Mouse (Mus musculus): ENCODE measurements around the gene Fcer1g. TPM values are rescaled to one million over a fixed set of nuclear protein-coding genes. Genes with fewer than 3 reads are reported as not detected.

The Fcer1g gene
- polyA plus RNA-seq, 1 experiment from 2014 or later = 23.3 TPM

DNA sequence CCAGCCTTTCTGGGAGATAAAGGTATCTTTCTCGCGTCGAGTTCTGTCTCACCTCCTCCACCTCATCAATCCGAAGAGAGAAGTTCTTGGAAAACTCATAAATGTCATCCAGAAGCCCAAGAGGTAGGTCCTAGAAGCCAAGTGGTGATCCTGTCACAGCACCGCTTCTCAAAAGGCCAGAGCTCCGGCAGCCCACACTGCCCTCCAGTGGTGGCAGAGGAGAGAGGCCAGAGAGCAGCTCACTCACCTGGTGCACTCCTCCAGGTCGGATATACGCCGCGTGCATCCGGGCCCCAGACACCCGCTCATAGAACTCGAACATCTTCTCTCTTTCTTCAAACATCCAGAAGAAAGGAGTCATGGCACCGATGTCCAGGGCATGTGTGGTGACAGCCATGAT is 4.3 kb upstream of the Fcer1g start:
- H3K36me3 ChIP-seq = peaks cover 96% of the 10 kb centered on the region
- H3K27ac ChIP-seq = no peak overlapping the region

DNA sequence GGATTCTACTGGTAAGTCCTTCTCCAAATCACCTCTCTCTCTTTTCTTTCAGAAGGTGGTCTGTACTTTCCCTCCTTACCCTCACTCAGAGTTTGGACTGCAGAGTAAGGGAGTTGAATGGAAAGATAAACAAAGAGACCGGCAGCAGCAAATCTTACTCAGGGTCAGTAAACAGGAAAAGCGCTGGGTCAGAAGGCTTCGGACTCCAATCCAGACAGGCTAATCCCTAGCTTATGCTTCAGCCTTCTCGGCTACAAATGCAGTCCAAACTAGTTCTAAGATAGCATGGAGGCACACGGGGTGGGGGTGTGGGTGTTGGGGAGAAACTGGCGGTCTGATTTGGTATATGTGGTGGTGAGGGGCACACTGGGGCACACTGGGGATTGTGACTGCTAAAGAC is 3.3 kb upstream of the Fcer1g start:
- Histone ChIP-seq H3K4me1 (no peaks in the 10 kb centered on the region), H3K9ac (no peak overlapping the region), H3K27me3 (no peaks in the 10 kb centered on the region), H3K9me3 (no peaks in the 10 kb centered on the region), H3K4me3 (no peak overlapping the region), H3K4me2 (replicated peaks) (no peak overlapping the region), H3K27ac (no peak overlapping the region), H3K36me3 (peaks cover 89% of the 10 kb centered on the region)
- WGBS = 82% methylated on average over 6 of the region's 6 CpGs
- ATAC-seq (ENCODE audit: insufficient number of reproducible peaks, insufficient read depth, low FRiP score, low TSS enrichment) = no peak

More for the DNA sequence above, 4.3 kb upstream of the Fcer1g start:
- H3K9ac ChIP-seq = no peak overlapping the region
- H3K4me2 ChIP-seq (replicated peaks) = no peak overlapping the region
- H3K9me3 ChIP-seq = no peaks in the 10 kb centered on the region
- H3K4me3 ChIP-seq = no peak overlapping the region
- no peaks in the 10 kb centered on the region for H3K27me3 ChIP-seq
- H3K4me1 ChIP-seq = no peaks in the 10 kb centered on the region
- ATAC-seq (ENCODE audit: insufficient number of reproducible peaks, insufficient read depth, low FRiP score, low TSS enrichment) = no peak
- WGBS = 75% methylated on average over 14 of the region's 14 CpGs

DNA sequence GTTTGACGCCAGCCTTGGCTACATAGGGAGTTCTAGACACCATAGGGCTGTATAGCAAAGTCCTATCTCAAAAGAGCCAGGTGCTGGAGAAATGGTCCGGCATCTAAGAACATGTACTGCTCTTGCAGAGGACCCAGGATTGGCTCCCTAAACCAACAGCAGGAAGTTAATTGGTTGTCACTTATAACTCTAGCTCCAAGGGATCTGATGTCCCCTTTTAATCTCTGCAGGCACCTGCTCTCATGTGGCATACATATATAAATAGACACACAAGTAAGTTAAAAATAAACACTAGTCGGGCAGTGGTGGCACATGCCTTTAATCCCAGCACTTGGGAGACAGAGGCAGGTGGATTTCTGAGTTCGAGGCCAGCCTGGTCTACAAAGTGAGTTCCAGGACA is 1.6 kb upstream of the Fcer1g start:
- Histone ChIP-seq H3K36me3 (peaks cover 72% of the 10 kb centered on the region), H3K4me1 (peaks cover under 1% of the 10 kb centered on the region), H3K4me2 (replicated peaks) (no peak overlapping the region), H3K27ac (no peak overlapping the region), H3K9ac (no peak overlapping the region), H3K4me3 (no peak overlapping the region), H3K27me3 (no peaks in the 10 kb centered on the region), H3K9me3 (no peaks in the 10 kb centered on the region)
- WGBS = 83% methylated on average over 4 of the region's 4 CpGs
- no peak for ATAC-seq (ENCODE audit: insufficient number of reproducible peaks, insufficient read depth, low FRiP score, low TSS enrichment)

DNA sequence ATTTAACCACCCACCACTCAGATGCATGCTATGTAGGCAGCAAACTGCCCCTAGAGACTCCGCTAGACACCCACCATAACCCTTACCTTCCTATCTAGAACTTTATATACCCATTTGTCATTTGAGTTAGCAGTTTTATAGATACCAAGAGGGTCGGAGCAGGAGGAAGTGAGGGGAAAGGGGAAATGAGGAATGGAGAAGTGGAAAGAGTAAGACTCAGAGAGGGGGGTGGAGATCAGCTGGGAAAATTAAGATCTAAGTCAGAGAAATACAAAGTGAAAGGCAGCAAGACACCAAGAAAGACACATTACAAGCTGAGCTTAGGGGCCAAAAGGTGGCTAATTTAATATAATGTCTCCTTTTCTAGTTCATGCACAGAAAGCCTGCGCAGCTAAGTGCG is 373 bp upstream of the Fcer1g start:
- WGBS = 91% methylated on average over 4 of the region's 4 CpGs
- no peak for ATAC-seq (ENCODE audit: insufficient number of reproducible peaks, insufficient read depth, low FRiP score, low TSS enrichment)
- no peak overlapping the region for H3K4me3 ChIP-seq
- H3K27me3 ChIP-seq = no peaks in the 10 kb centered on the region
- H3K9me3 ChIP-seq = no peaks in the 10 kb centered on the region
- peaks cover 9% of the 10 kb centered on the region for H3K4me1 ChIP-seq
- no peak overlapping the region for H3K4me2 ChIP-seq (replicated peaks)
- peaks cover 60% of the 10 kb centered on the region for H3K36me3 ChIP-seq
- no peak overlapping the region for H3K27ac ChIP-seq
- H3K9ac ChIP-seq = no peak overlapping the region

DNA sequence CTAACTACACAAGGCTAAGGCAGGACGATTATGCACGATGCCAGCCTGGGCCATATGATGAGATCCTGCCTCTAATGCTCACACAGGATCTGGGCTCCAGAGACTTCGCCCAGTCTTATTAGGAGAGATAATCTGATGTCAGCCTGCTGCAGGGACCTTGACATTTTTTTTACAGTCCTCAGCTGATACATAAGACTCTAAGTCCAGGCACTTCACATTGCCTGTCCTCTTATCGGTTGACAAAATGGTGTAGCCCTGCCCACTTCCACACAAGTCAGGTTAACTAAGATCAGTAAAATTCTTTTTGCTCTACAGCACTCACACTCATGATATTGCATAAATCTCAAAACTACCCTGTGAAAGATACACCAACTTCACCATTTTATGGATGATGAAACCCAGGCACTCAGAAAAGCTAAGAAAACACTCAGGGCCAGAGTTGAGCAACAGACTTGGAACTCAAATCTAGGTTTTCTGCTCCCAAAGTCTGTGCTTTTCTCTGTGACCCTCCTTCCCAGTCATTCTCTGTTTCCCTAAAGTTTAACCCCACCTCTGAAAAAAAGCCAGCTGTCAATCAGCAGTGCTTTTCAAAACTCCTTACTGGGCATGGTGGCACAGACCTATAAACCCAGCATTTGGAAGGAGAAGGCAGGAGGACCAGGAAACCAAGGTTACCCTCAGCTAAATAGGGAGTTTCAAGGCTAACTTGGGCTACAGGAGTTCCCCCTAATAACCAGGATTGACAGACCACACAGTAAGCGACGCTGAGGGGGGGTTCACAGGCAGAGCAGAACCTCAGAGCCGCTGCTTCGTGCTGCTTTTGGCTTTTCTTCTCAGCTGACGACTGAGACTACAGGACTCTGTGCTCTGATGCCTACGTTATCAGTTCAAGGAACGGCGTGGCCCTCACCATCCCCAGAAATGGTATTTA is 1.1 kb downstream of the Fcer1g start:
- Histone ChIP-seq H3K4me2 (replicated peaks) (no peak overlapping the region), H3K27ac (no peak overlapping the region), H3K4me3 (no peak overlapping the region), H3K9me3 (no peaks in the 10 kb centered on the region), H3K9ac (no peak overlapping the region), H3K36me3 (peaks cover 47% of the 10 kb centered on the region), H3K27me3 (no peaks in the 10 kb centered on the region), H3K4me1 (peaks cover 9% of the 10 kb centered on the region)
- 85% methylated on average over 12 of the region's 12 CpGs for WGBS
- ATAC-seq (ENCODE audit: insufficient number of reproducible peaks, insufficient read depth, low FRiP score, low TSS enrichment) = no peak

DNA sequence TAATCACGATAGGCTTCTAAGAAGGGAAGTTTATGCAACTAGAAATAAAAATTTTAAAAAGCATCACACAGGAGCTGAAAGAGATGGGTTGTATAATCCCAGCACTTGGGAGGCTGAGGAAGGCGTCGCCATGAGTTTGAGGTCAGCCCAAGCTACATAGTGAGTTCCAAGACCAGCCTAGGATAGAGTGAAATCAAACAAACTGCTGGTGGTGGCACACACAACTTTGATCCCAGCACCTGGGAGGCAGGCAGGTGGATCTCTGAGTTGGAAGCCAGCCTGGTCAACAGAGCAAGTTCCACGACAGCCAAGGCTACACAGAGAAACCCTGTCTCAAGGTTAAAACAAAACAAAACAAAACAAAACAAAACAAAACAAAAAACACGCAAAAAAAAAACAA is 1.8 kb downstream of the Fcer1g start:
- no peak overlapping the region for H3K27ac ChIP-seq
- 84% methylated on average over 5 of the region's 5 CpGs for WGBS
- H3K4me3 ChIP-seq = no peak overlapping the region
- peaks cover 9% of the 10 kb centered on the region for H3K4me1 ChIP-seq
- no peak overlapping the region for H3K4me2 ChIP-seq (replicated peaks)
- H3K27me3 ChIP-seq = no peaks in the 10 kb centered on the region
- ATAC-seq (ENCODE audit: insufficient number of reproducible peaks, insufficient read depth, low FRiP score, low TSS enrichment) = no peak
- H3K9me3 ChIP-seq = no peaks in the 10 kb centered on the region
- H3K9ac ChIP-seq = no peak overlapping the region
- H3K36me3 ChIP-seq = peaks cover 40% of the 10 kb centered on the region

DNA sequence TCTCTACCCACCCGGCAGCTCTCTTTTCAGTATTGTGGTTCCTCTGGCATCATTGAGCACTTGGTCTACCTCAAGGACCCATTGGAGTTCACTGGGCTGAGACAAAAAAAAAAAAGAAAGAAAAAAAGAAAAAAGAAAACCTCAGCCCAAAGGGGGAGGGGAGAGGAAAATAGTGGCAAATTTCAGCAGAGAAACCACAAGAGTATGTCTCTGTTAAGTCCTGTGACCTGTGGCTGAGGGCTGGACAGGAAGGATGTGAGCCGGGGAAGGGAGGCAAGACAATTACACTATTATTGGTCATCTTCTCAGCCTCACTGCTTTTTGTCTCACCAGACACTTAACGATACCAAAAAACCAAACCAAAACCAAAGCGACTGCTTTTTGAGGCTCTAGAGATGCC is 2.3 kb downstream of the Fcer1g start:
- peaks cover 35% of the 10 kb centered on the region for H3K36me3 ChIP-seq
- 54% methylated on average over 4 of the region's 4 CpGs for WGBS
- ATAC-seq (ENCODE audit: insufficient number of reproducible peaks, insufficient read depth, low FRiP score, low TSS enrichment) = no peak
- H3K27me3 ChIP-seq = no peaks in the 10 kb centered on the region
- no peak overlapping the region for H3K27ac ChIP-seq
- H3K4me3 ChIP-seq = no peak overlapping the region
- H3K9ac ChIP-seq = no peak overlapping the region
- no peaks in the 10 kb centered on the region for H3K9me3 ChIP-seq
- H3K4me2 ChIP-seq (replicated peaks) = no peak overlapping the region
- peaks cover 9% of the 10 kb centered on the region for H3K4me1 ChIP-seq

DNA sequence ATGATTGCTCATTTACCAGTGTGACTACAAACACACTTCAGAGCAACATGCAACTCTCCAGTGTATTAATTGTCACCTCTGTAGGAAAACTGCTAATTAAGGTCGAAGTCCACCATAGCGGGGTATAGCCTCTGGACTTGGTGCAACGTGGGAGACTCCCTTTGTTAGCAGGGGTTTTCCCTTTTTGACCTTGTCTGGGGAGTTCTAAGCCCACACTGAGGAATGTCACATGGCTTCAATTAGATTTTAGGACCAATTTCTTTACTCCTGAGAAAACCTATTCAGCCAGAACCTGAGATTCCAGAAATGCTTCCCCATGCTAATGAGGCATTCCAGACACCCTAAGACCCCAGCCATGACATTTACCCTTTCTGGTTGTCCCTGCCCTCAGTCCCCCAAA is 4.0 kb downstream of the Fcer1g start:
- no peaks in the 10 kb centered on the region for H3K27me3 ChIP-seq
- WGBS = 18% methylated on average over 3 of the region's 3 CpGs
- no peaks in the 10 kb centered on the region for H3K9me3 ChIP-seq
- no peak overlapping the region for H3K4me3 ChIP-seq
- H3K4me1 ChIP-seq = peaks cover 9% of the 10 kb centered on the region
- H3K36me3 ChIP-seq = peaks cover 19% of the 10 kb centered on the region
- 0 out of 2 replicates have a peak overlapping the region, but pooled peaks have one; percentile 17 for H3K27ac ChIP-seq
- no peak overlapping the region for H3K9ac ChIP-seq
- no peak overlapping the region for H3K4me2 ChIP-seq (replicated peaks)
- ATAC-seq (ENCODE audit: insufficient number of reproducible peaks, insufficient read depth, low FRiP score, low TSS enrichment) = no peak

DNA sequence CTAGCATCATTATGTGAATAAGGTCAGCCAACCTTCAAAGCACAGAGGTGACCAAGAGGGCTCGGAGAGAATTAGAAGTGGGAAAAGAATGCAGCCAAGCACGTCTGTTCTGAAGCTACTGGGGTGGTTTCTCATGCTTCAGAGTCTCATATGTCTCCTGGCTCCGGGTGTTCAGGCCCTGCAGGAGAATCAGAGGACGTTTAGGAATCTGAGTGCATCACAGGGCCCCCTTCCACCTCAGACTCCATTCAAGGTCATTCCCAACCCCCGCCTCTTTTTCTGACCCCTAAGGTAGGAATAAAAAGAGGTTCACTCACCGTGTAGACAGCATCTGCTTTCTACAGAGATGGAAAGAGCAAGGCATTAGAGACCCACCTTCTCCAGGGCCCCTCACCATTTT is 4.4 kb downstream of the Fcer1g start:
- Histone ChIP-seq H3K9me3 (no peaks in the 10 kb centered on the region), H3K4me2 (replicated peaks) (no peak overlapping the region), H3K4me3 (no peak overlapping the region), H3K4me1 (peaks cover 9% of the 10 kb centered on the region), H3K9ac (no peak overlapping the region), H3K27me3 (no peaks in the 10 kb centered on the region), H3K27ac (no peak overlapping the region), H3K36me3 (peaks cover 14% of the 10 kb centered on the region)
- WGBS = 36% methylated on average over 6 of the region's 6 CpGs
- no peak for ATAC-seq (ENCODE audit: insufficient number of reproducible peaks, insufficient read depth, low FRiP score, low TSS enrichment)

DNA sequence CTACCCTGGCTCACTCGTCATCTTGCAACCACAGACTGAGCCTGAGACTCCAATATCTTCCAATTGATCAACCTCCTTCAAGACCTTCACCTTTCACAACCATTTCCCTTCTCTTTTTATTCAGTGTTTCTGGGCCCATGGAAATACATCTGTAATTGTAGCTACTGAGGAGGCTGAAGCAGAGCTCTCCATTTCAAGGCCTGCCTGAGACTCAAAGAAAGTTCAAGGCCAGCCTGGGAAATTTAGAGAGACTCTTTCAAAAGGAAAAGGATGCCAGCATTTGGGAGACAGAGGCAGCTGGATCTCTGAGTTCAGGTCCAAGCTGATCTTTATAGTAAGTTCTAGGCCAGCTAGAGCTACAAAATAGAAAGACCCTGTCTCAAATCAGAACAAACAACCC is 6.3 kb downstream of the Fcer1g start:
- H3K27me3 ChIP-seq = no peaks in the 10 kb centered on the region
- H3K36me3 ChIP-seq = no peaks in the 10 kb centered on the region
- no peak for ATAC-seq (ENCODE audit: insufficient number of reproducible peaks, insufficient read depth, low FRiP score, low TSS enrichment)
- no peak overlapping the region for H3K27ac ChIP-seq
- no peak overlapping the region for H3K4me3 ChIP-seq
- peaks cover 9% of the 10 kb centered on the region for H3K4me1 ChIP-seq
- no peak overlapping the region for H3K9ac ChIP-seq
- no peaks in the 10 kb centered on the region for H3K9me3 ChIP-seq
- WGBS = 83% methylated on average over 1 of the region's 1 CpGs
- no peak overlapping the region for H3K4me2 ChIP-seq (replicated peaks)

DNA sequence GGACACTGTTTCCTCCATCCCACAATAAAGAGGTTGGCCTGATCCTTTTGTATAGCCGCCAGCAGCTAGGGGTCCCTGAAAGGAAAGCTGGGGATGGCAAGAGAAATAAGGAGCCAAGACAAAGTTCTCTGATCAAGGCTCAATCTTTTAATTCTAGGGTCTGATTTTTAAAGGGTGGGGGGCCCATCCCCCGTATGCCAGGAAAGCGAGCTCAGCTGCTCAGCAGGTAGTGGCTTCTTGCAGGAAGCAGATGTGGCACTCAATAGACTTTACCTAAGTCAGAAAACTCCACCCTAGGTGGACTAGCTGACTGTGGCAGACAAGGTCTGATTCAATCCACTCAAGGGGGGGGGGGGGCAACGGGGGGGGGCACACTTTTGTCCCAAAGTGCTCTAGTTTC is 7.4 kb downstream of the Fcer1g start:
- Histone ChIP-seq H3K9me3 (no peaks in the 10 kb centered on the region), H3K9ac (no peak overlapping the region), H3K4me1 (peaks cover 9% of the 10 kb centered on the region), H3K27me3 (no peaks in the 10 kb centered on the region), H3K4me2 (replicated peaks) (no peak overlapping the region), H3K36me3 (no peaks in the 10 kb centered on the region), H3K27ac (no peak overlapping the region), H3K4me3 (no peak overlapping the region)
- ATAC-seq (ENCODE audit: insufficient number of reproducible peaks, insufficient read depth, low FRiP score, low TSS enrichment) = no peak
- 42% methylated on average over 4 of the region's 4 CpGs for WGBS

DNA sequence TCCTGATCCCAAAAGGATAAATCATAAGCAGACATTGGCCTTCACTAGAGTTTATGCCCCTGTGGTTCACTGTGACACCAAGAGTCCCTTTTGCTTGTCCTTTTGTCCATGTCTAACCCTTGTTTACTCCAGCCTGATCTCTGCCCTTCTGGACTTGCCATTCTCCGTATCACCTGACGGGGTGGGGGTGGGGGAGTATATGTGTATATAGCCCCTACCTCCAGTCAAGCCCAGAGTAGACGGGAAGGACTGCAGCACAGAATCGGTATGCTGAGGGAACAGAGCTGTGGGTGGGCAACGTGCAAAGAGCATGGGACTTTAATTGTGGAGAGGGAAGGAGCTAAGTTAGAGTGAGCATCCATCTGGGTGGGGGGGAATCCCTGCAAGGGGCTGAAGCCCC is 9.3 kb downstream of the Fcer1g start, which contains the start of gene Apoa2:
Gene Apoa2 (plus strand): TSS at position 198 of the 400 bp plus-strand sequence.
- Histone ChIP-seq H3K4me1 (peaks cover 9% of the 10 kb centered on the region), H3K9ac (no peak within 1 kb of the TSS), H3K36me3 (no peaks in the 10 kb centered on the region), H3K4me3 (no peak within 1 kb of the TSS), H3K4me2 (replicated peaks) (no peak within 1 kb of the TSS), H3K9me3 (no peaks in the 10 kb centered on the region), H3K27me3 (no peaks in the 10 kb centered on the region), H3K27ac (no peak within 1 kb of the TSS)
- WGBS = 79% methylated on average over 5 of the region's 5 CpGs
- no peak for ATAC-seq (ENCODE audit: insufficient number of reproducible peaks, insufficient read depth, low FRiP score, low TSS enrichment)

All from embryonic facial prominence, embryonic 12.5 days (tissue).